Comparison of ENCODE assay signal across 11 mouse cellular contexts in the genomic region with DNA sequence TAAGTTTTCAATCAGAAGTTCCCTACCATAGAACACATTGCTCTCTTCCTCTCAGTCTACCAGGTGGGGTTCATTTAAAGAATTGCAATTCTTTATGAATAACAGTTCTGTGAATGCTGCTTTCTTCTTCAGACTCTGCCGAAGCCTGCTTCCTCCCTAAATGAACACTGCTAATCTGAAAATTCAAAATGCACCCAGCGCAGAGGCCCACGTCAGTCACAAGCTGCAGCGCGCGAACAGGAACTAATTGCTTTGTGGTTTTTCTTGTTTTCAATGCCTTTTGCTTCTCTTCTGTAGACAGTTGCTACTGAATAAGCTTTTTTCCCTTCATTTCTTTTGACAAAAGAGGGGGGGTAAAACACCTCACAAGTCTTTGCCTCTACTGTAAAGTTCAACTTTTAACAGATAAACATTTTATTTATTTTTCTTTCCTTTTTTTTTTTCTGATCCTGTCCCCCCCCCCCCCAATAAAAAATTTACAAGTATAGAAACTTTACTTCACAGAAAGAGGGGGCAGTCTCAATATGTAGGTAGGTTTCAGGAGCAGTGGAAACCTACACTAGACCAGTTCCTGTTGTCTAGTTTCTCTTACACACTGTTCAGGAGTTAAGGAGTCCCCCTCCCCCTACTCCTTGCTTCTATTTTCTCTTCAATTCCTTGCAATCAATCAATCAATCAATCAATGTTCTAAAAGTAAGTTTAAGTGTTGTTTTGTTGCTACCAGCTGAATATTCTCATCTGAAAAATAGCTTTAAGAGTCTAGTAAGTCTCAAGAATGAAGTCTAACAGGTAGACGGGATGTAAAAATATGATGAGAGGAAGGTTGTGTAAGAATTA. TPM values are rescaled to one million over a fixed set of nuclear protein-coding genes. Genes with fewer than 3 reads are reported as not detected.
DNase-seq lines count a peak whose midpoint lies in the region; ATAC-seq and TF ChIP-seq lines count a peak whose summit lies in the region.
"Had no signal": no experiment of that assay in that cellular context is flagged by ENCODE, and none has a peak within 500 bp of the region (broad histone marks: within the 10 kb centered on the region; RNA-seq: fewer than 3 reads in every experiment).

No protein-coding gene starts in this region.

- WGBS in forebrain, embryonic 14.5 days: 50% methylated on average over 7 of the region's 7 CpGs
- 42% methylated on average over 7 of the region's 7 CpGs for WGBS in forebrain, postnatal 0 days
- 64% methylated on average over 7 of the region's 7 CpGs for WGBS in limb, embryonic 15.5 days

- no peak for ATAC-seq in forebrain, embryonic 14.5 days
- ATAC-seq in forebrain, postnatal 0 days: no peak
- peak; percentile 83 for ATAC-seq in CD4-positive, CD25-positive, alpha-beta regulatory T cell, adult 4 months
- ATAC-seq in limb, embryonic 15.5 days (ENCODE audit: insufficient number of reproducible peaks, low FRiP score, low TSS enrichment, low read depth): no peak

- no peaks in the 10 kb centered on the region for H3K36me3 ChIP-seq in forebrain, embryonic 14.5 days (ENCODE audit: control insufficient read depth, insufficient read depth, low read length)
- no peaks in the 10 kb centered on the region for H3K36me3 ChIP-seq in forebrain, postnatal 0 days (ENCODE audit: insufficient read depth)
- H3K36me3 ChIP-seq in limb, embryonic 15.5 days: no peaks in the 10 kb centered on the region
- H3K36me3 ChIP-seq in splenic B cell, adult 2 months (ENCODE audit: control insufficient read depth, insufficient read depth, low read length, poor library complexity, severe bottlenecking): no peaks in the 10 kb centered on the region
- H3K36me3 ChIP-seq: hindbrain, embryonic 15.5 days had no signal

- peak; percentile 20 for DNase-seq in forebrain, embryonic 14.5 days (ENCODE audit: low spot score)
- DNase-seq in forebrain, postnatal 0 days: no peak
- peak; percentile 79 for DNase-seq in splenic B cell, adult 2 months (ENCODE audit: low read depth, low spot score)
- no peak for DNase-seq in urinary bladder, adult 18-20 months (ENCODE audit: low spot score in 2 of 2)
- DNase-seq in MN1 (ENCODE audit: low spot score): no peak
- no peak for DNase-seq in kidney, adult 18-20 months

- H3K9ac ChIP-seq in forebrain, embryonic 14.5 days (ENCODE audit: low read length): no peak overlapping the region
- no peak overlapping the region for H3K9ac ChIP-seq in forebrain, postnatal 0 days
- no peak overlapping the region for H3K9ac ChIP-seq in limb, embryonic 15.5 days
- H3K9ac ChIP-seq: hindbrain, embryonic 15.5 days had no signal

- H3K4me2 ChIP-seq in forebrain, embryonic 14.5 days (ENCODE audit: low read length): no peak overlapping the region
- no peak overlapping the region for H3K4me2 ChIP-seq in forebrain, postnatal 0 days (ENCODE audit: low read depth)
- no peak overlapping the region for H3K4me2 ChIP-seq in limb, embryonic 15.5 days
- H3K4me2 ChIP-seq: hindbrain, embryonic 15.5 days had no signal

- H3K4me3 ChIP-seq in forebrain, embryonic 14.5 days (ENCODE audit: low read depth, low read length): no peak overlapping the region
- no peak overlapping the region for H3K4me3 ChIP-seq in forebrain, postnatal 0 days (ENCODE audit: low read depth, low read length)
- H3K4me3 ChIP-seq in limb, embryonic 15.5 days: no peak overlapping the region
- H3K4me3 ChIP-seq: hindbrain, embryonic 15.5 days had no signal

- no peaks in the 10 kb centered on the region for H3K4me1 ChIP-seq in forebrain, embryonic 14.5 days (ENCODE audit: control insufficient read depth, insufficient read depth, low read length)
- no peaks in the 10 kb centered on the region for H3K4me1 ChIP-seq in forebrain, postnatal 0 days (ENCODE audit: insufficient read depth)
- H3K4me1 ChIP-seq in limb, embryonic 15.5 days: no peaks in the 10 kb centered on the region
- H3K4me1 ChIP-seq: hindbrain, embryonic 15.5 days had no signal

- H3K27me3 ChIP-seq in forebrain, embryonic 14.5 days (replicated peaks; ENCODE audit: control insufficient read depth, insufficient read depth, low read length): no peaks in the 10 kb centered on the region
- no peaks in the 10 kb centered on the region for H3K27me3 ChIP-seq in forebrain, postnatal 0 days (ENCODE audit: insufficient read depth, low read length)
- no peaks in the 10 kb centered on the region for H3K27me3 ChIP-seq in limb, embryonic 15.5 days
- no peaks in the 10 kb centered on the region for H3K27me3 ChIP-seq in splenic B cell, adult 2 months (ENCODE audit: control insufficient read depth, insufficient read depth, low read length, poor library complexity, severe bottlenecking)
- H3K27me3 ChIP-seq: hindbrain, embryonic 15.5 days had no signal

- TF ChIP-seq CTCF in forebrain, postnatal 0 days (IDR thresholded peaks at IDR 0.05; ENCODE audit: low read depth): no peak

- H3K27ac ChIP-seq in forebrain, embryonic 14.5 days (ENCODE audit: low read depth, low read length): no peak overlapping the region
- no peak overlapping the region for H3K27ac ChIP-seq in forebrain, postnatal 0 days (ENCODE audit: low read depth, low read length)
- H3K27ac ChIP-seq in limb, embryonic 15.5 days: peak overlapping the region; percentile 29; the same call in 1 of the 2 replicates
- H3K27ac ChIP-seq: hindbrain, embryonic 15.5 days had no signal

- H3K9me3 ChIP-seq in forebrain, embryonic 14.5 days (replicated peaks; ENCODE audit: control insufficient read depth, low read length): no peaks in the 10 kb centered on the region
- H3K9me3 ChIP-seq in forebrain, postnatal 0 days (ENCODE audit: low read length): no peaks in the 10 kb centered on the region
- no peaks in the 10 kb centered on the region for H3K9me3 ChIP-seq in limb, embryonic 15.5 days
- H3K9me3 ChIP-seq: hindbrain, embryonic 15.5 days had no signal

RNA-seq across cellular contexts. Expression of a gene that starts 58.2 kb away (rescaled TPM):
- not detected in 2 replicates for polyA plus RNA-seq in forebrain, embryonic 14.5 days (2014; fragmentation: Nextera tagmentation; extraction: Ambion mirVana)
- not detected in 2 replicates for total RNA-seq in forebrain, postnatal 0 days (2014; rRNA removed)
- polyA plus RNA-seq in forebrain, postnatal 0 days (2015; fragmentation: Nextera tagmentation; extraction: Ambion mirVana): not detected in 2 replicates
- polyA plus RNA-seq in CD4-positive, CD25-positive, alpha-beta regulatory T cell, adult 4 months (2017; shearing (Covaris generic)): 100 to 1,000 TPM; 590 to 617 TPM
- 0.96 and 1.3 TPM in 2 replicates for polyA plus RNA-seq in limb, embryonic 15.5 days (2015; fragmentation: Nextera tagmentation; extraction: Ambion mirVana)
- polyA plus RNA-seq: forebrain, embryonic 11.5 days; hindbrain, embryonic 15.5 days; neural tube, embryonic 11.5 days had no signal

Comparison
In these comparisons a context has a peak if more than half of its experiments do, and no peak if none do; other contexts are left out.
1. DNase-seq: peak in forebrain, embryonic 14.5 days (single experiment) and splenic B cell, adult 2 months (single experiment); none in forebrain, postnatal 0 days (single experiment), urinary bladder, adult 18-20 months (0 of 2), MN1 (single experiment) and kidney, adult 18-20 months (single experiment).
2. RNA of a gene that starts 58.2 kb away (polyA plus RNA-seq): 590 to 617 TPM in CD4-positive, CD25-positive, alpha-beta regulatory T cell, adult 4 months; 0.96 to 1.3 TPM in limb, embryonic 15.5 days, not detected in forebrain, postnatal 0 days and not detected in forebrain, embryonic 14.5 days; every median in the first group is over 100 times any median in the second.